Mouse (Mus musculus) kidney, embryonic 15.5 days (tissue): ENCODE data around the gene Mst1. TPM values are rescaled to one million over a fixed set of nuclear protein-coding genes. Genes with fewer than 3 reads are reported as not detected.
A peak's percentile ranks its signal among the peaks of the same experiment; 100 is the strongest.

Experiments
- ATAC-seq: fragments of 200-750 bp; cut with Nextera tagmentation; replicated peaks from 2 replicates; pipeline ENCODE4 v1.8.0; 2017; ENCODE audit warnings: moderate TSS enrichment; ENCODE audit not compliant: low FRiP score
- H3K27ac ChIP-seq: fragments of 300-500 bp; sonication (generic); 2 replicates; pipeline ENCODE4 v1.5.1; 2015; ENCODE audit warnings: mild to moderate bottlenecking, inconsistent platforms
- H3K27me3 ChIP-seq: fragments of 300-500 bp; sonication (generic); 2 replicates; pipeline ENCODE4 v1.6.1; 2015; ENCODE audit warnings: inconsistent platforms
- H3K36me3 ChIP-seq: fragments of 300-500 bp; sonication (generic); 2 replicates; pipeline ENCODE4 v1.6.1; 2015; ENCODE audit warnings: inconsistent platforms
- H3K4me1 ChIP-seq: fragments of 300-500 bp; sonication (generic); 2 replicates; pipeline ENCODE4 v1.6.1; 2015; ENCODE audit warnings: inconsistent platforms
- H3K4me2 ChIP-seq: fragments of 300-500 bp; sonication (generic); 2 replicates; pipeline ENCODE4 v1.6.1; 2015; ENCODE audit warnings: moderate library complexity, mild to moderate bottlenecking, inconsistent platforms
- H3K4me3 ChIP-seq: fragments of 300-500 bp; sonication (generic); replicated peaks from 2 replicates; pipeline ENCODE4 v1.5.1; 2015; ENCODE audit warnings: mild to moderate bottlenecking, inconsistent platforms
- H3K9ac ChIP-seq: fragments of 300-500 bp; sonication (generic); 2 replicates; pipeline ENCODE4 v1.6.1; 2015; ENCODE audit warnings: mild to moderate bottlenecking, inconsistent platforms
- H3K9me3 ChIP-seq: fragments of 300-500 bp; sonication (generic); replicated peaks from 2 replicates; pipeline ENCODE4 v1.6.1; 2016; ENCODE audit warnings: inconsistent platforms
- WGBS: fragments of 180-500 bp; shearing (Covaris S2); methylation state at CpG from one replicate; pipeline ENCODE4 v1.1.7; 2015; ENCODE audit warnings: mixed read lengths; 5-methylcytosine and 5-hydroxymethylcytosine counted together
- polyA plus RNA-seq: library from polyadenylated mRNA; unstranded; fragments of >200 nt; fragmentation: Nextera tagmentation; extraction: Ambion mirVana; gene quantifications from 2 replicates; pipeline ENCODE4 v1.2.1, GENCODE M21; 2015

Gene Mst1
- polyA plus RNA-seq, 1 experiment from 2014 or later, result 0.45 TPM

- ATAC-seq, result no peak
- H3K4me3 ChIP-seq, result no peak overlapping the region
- no peaks in the 10 kb centered on the region for H3K9me3 ChIP-seq
- 81% methylated on average over 4 of the region's 4 CpGs for WGBS
- H3K4me2 ChIP-seq, result no peak overlapping the region
- H3K9ac ChIP-seq, result no peak overlapping the region
- H3K4me1 ChIP-seq, result peaks cover 38% of the 10 kb centered on the region
- no peaks in the 10 kb centered on the region for H3K27me3 ChIP-seq
- no peak overlapping the region for H3K27ac ChIP-seq
- H3K36me3 ChIP-seq, result peaks cover 64% of the 10 kb centered on the region
These were observed 28.4 kb upstream of the Mst1 start for GRCm38 (mm10) chr9:108051931-108052220.

DNA sequence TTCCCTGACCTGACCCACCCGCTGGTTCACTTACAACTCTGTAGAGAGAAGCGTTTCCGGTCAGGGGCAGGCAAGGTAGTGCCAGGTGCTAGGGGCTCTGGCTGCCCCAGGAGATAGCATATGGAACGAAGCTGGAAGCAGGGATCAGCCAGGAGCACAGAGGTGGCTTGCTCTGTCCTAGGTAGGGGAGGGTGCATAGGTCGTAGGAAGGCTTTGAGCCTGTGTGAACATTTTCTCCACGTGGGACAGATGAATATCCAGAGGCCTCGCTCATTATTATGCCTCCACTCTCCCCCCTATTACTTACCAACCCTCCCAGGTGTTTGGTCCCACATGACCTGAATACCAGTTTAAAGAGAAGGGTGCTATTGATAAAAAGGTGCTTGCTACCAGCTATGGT is 27.8 kb upstream of the Mst1 start:
- H3K4me1 ChIP-seq, result peaks cover 37% of the 10 kb centered on the region
- peaks cover 64% of the 10 kb centered on the region for H3K36me3 ChIP-seq
- WGBS, result 72% methylated on average over 7 of the region's 7 CpGs
- H3K4me2 ChIP-seq, result no peak overlapping the region
- H3K9ac ChIP-seq, result no peak overlapping the region
- no peak overlapping the region for H3K4me3 ChIP-seq
- H3K27me3 ChIP-seq, result no peaks in the 10 kb centered on the region
- peak overlapping the region; percentile 11; the same call in 1 of the 2 replicates for H3K27ac ChIP-seq
- H3K9me3 ChIP-seq, result no peaks in the 10 kb centered on the region
- no peak for ATAC-seq

GRCm38 (mm10) chr9:108052885-108053664 is 27.2 kb upstream of the Mst1 start, which contains the start of gene Amigo3:
Gene Amigo3 (plus strand): TSS chr9:108053159.
- peaks cover 30% of the 10 kb centered on the region for H3K4me1 ChIP-seq
- H3K9ac ChIP-seq, result peak within 1 kb of the TSS; percentile 44
- peak; percentile 44 for ATAC-seq
- peak within 1 kb of the TSS; percentile 62 for H3K27ac ChIP-seq
- peaks cover 67% of the 10 kb centered on the region for H3K36me3 ChIP-seq
- no peaks in the 10 kb centered on the region for H3K27me3 ChIP-seq
- peak within 1 kb of the TSS; percentile 30 for H3K4me3 ChIP-seq
- H3K4me2 ChIP-seq, result peak within 1 kb of the TSS; percentile 55
- H3K9me3 ChIP-seq, result no peaks in the 10 kb centered on the region
- 55% methylated on average over 20 of the region's 20 CpGs for WGBS

DNA sequence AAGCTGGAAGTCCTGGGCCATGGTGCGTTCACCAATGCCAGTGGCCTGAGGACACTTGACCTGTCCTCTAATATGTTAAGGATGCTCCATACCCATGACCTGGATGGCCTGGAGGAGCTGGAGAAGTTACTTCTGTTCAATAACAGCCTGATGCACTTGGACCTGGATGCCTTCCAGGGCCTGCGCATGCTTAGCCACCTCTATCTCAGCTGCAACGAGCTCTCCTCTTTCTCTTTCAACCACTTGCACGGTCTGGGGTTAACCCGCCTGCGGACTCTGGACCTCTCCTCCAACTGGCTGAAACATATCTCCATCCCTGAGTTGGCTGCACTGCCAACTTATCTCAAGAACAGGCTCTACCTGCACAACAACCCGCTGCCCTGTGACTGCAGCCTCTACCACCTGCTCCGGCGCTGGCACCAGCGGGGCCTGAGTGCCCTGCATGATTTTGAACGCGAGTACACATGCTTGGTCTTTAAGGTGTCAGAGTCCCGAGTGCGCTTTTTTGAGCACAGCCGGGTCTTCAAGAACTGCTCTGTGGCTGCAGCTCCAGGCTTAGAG is 26.5 kb upstream of the Mst1 start:
- Histone ChIP-seq H3K4me3 (no peak overlapping the region; the same call in 1 of the 2 replicates), H3K9ac (0 out of 2 replicates have a peak overlapping the region, but pooled peaks have one; percentile 44), H3K36me3 (peaks cover 74% of the 10 kb centered on the region), H3K4me2 (peak overlapping the region; percentile 55; the same call in 1 of the 2 replicates), H3K4me1 (peaks cover 26% of the 10 kb centered on the region), H3K27me3 (no peaks in the 10 kb centered on the region), H3K9me3 (no peaks in the 10 kb centered on the region), H3K27ac (peak overlapping the region; percentile 62; the same call in 1 of the 2 replicates)
- WGBS, result 93% methylated on average over 15 of the region's 15 CpGs
- no peak for ATAC-seq

DNA sequence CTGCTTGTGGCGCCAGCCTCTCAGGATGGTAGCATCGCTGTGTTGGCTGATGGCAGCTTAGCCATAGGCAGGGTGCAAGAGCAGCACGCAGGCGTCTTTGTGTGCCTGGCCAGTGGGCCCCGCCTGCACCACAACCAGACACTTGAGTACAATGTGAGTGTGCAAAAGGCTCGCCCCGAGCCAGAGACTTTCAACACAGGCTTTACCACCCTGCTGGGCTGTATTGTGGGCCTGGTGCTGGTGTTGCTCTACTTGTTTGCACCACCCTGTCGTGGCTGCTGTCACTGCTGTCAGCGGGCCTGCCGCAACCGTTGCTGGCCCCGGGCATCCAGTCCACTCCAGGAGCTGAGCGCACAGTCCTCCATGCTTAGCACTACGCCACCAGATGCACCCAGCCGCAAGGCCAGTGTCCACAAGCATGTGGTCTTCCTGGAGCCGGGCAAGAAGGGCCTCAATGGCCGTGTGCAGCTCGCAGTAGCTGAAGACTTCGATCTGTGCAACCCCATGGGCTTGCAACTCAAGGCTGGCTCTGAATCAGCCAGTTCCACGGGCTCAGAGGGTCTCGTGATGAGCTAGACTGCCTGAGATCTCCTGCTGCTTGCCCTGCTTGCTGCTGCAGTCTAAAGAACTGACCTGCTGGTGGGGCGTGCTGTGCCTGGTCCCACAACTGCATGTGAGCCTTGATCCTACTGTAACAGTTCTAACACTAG is 25.8 kb upstream of the Mst1 start:
- no peak overlapping the region for H3K4me3 ChIP-seq
- 93% methylated on average over 22 of the region's 22 CpGs for WGBS
- no peak for ATAC-seq

GRCm38 (mm10) chr9:108055061-108055460 is 25.2 kb upstream of the Mst1 start:
- 68% methylated on average over 1 of the region's 1 CpGs for WGBS

More for the DNA sequence above, 25.8 kb upstream of the Mst1 start:
- Histone ChIP-seq H3K4me1 (peaks cover 24% of the 10 kb centered on the region), H3K4me2 (no peak overlapping the region), H3K9me3 (no peaks in the 10 kb centered on the region), H3K27ac (no peak overlapping the region), H3K9ac (no peak overlapping the region), H3K36me3 (peaks cover 81% of the 10 kb centered on the region), H3K27me3 (no peaks in the 10 kb centered on the region)

GRCm38 (mm10) chr9:108055661-108056237 is 24.5 kb upstream of the Mst1 start:
- Histone ChIP-seq H3K4me1 (peaks cover 12% of the 10 kb centered on the region), H3K9ac (no peak overlapping the region), H3K9me3 (no peaks in the 10 kb centered on the region), H3K4me2 (no peak overlapping the region), H3K4me3 (no peak overlapping the region), H3K27ac (no peak overlapping the region), H3K36me3 (peaks cover 85% of the 10 kb centered on the region), H3K27me3 (no peaks in the 10 kb centered on the region)
- WGBS, result 90% methylated on average over 6 of the region's 6 CpGs
- no peak for ATAC-seq

More at GRCm38 (mm10) chr9:108055061-108055460, 25.2 kb upstream of the Mst1 start:
- Histone ChIP-seq H3K4me2 (no peak overlapping the region), H3K4me3 (no peak overlapping the region), H3K27me3 (no peaks in the 10 kb centered on the region), H3K4me1 (peaks cover 18% of the 10 kb centered on the region), H3K36me3 (peaks cover 87% of the 10 kb centered on the region), H3K27ac (no peak overlapping the region), H3K9me3 (no peaks in the 10 kb centered on the region), H3K9ac (no peak overlapping the region)
- no peak for ATAC-seq

DNA sequence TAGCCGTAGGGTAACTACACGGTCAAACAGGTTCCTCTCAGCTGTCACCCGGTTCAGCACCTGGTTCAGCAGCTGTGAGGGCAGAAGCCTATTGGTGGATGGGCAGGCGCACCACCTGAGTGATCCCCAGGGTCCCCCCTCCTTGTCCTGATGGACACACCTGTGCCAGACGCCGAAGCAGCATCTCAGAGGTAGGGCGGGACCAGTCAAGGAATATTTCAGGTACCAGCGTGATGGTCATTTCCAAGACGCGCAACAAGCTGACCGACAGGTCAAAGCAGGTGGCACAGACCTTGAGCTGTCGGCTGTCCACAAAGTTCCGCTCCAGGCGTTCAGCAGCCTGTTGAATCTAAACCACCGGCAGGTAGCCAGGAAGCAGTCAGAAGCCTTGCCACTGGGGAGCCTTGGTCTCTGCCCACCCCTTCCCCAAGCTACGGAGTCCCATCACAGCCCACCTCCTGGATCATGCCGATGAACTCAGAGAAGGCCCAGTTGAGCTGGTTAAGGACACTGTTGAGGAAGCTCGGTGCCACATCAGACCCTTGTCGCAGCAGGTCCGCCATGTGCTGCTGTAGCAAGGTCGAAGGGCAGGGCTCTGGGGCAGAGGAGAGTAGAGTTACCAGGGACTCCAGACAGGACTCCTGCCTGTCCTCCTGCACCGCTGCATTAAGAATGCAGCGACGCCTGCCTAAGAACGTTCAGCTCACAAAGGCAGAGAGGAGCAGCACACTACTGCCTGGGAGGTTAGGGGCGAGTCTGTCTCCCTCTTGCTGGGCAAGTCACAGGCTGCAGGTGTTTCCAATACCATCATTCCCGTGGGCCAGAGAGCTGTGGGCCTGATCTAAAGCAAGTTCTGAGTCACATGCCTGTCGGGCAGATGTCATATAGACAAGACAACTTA is 23.6 kb upstream of the Mst1 start:
- Histone ChIP-seq H3K36me3 (peaks cover 82% of the 10 kb centered on the region), H3K4me2 (no peak overlapping the region), H3K27ac (no peak overlapping the region), H3K4me3 (no peak overlapping the region), H3K4me1 (peaks cover 12% of the 10 kb centered on the region), H3K9ac (no peak overlapping the region), H3K9me3 (no peaks in the 10 kb centered on the region), H3K27me3 (no peaks in the 10 kb centered on the region)
- WGBS, result 82% methylated on average over 28 of the region's 28 CpGs
- no peak for ATAC-seq

DNA sequence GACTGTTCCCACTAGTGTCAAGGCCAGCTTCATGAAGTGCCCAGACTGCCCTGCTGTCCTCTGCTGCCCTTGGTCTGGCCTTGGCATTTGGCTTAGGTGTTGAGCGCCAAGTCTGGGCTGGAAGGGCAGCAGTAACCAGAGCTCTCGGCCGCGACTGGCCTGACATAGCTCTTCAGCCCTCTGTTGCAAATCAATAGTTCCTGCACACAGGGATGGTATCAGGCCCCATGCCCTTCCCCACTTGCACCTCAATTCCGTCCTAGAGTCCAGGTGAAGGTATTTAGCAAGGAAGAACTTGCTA is 23.0 kb upstream of the Mst1 start:
- Histone ChIP-seq H3K4me1 (peaks cover 12% of the 10 kb centered on the region), H3K4me2 (no peak overlapping the region), H3K9me3 (no peaks in the 10 kb centered on the region), H3K27me3 (no peaks in the 10 kb centered on the region), H3K36me3 (peaks cover 82% of the 10 kb centered on the region), H3K27ac (no peak overlapping the region), H3K4me3 (no peak overlapping the region), H3K9ac (no peak overlapping the region)
- 94% methylated on average over 5 of the region's 5 CpGs for WGBS
- ATAC-seq, result no peak

DNA sequence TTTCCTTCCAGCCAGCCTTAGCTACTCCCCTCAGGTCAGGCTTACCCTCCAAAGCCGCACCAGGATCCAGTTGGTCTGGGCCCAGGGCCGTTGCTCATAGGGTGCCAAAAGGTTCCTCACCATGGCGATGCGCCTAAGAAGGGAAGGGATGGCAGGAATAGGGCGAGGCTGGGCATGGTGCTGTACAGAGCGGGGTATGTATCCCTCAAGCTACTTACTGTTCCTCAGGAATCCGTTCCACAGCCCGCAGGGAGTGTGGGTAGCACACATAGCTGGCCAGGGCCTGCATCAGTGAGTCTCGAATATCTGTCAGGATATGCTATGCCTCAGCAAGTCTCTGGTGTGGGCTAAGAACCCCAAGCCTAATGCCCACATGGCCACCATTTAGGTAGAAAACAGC is 21.9 kb upstream of the Mst1 start:
- no peak overlapping the region for H3K9ac ChIP-seq
- H3K9me3 ChIP-seq, result no peaks in the 10 kb centered on the region
- no peak overlapping the region for H3K4me3 ChIP-seq
- H3K4me1 ChIP-seq, result peaks cover 4% of the 10 kb centered on the region
- H3K27ac ChIP-seq, result no peak overlapping the region
- 95% methylated on average over 9 of the region's 9 CpGs for WGBS
- no peaks in the 10 kb centered on the region for H3K27me3 ChIP-seq
- peaks cover 91% of the 10 kb centered on the region for H3K36me3 ChIP-seq
- no peak for ATAC-seq
- no peak overlapping the region for H3K4me2 ChIP-seq

DNA sequence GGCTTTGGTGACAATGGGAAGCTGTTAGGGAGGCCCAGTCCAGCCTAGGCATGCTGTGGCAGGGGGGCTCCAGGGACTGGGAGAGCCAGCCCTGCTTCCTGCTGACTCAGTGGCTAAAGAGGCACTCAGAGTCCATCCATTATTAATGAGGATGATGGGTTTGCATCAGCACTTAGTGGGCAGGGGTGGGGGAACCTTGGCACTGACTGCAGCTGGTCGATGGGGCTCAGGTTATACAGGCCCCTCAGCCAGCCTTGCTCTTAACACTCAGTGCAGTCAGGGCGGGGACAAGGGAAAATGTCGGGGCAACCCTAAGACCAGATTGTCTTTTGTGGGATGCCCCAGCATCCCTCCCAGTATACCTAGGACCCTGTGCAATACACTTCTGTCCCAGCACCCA is 18.1 kb upstream of the Mst1 start:
- H3K9ac ChIP-seq, result no peak overlapping the region
- no peaks in the 10 kb centered on the region for H3K27me3 ChIP-seq
- no peaks in the 10 kb centered on the region for H3K4me1 ChIP-seq
- WGBS, result 89% methylated on average over 3 of the region's 3 CpGs
- H3K36me3 ChIP-seq, result peaks cover 88% of the 10 kb centered on the region
- no peak for ATAC-seq
- no peak overlapping the region for H3K27ac ChIP-seq
- no peak overlapping the region for H3K4me2 ChIP-seq
- no peak overlapping the region for H3K4me3 ChIP-seq
- H3K9me3 ChIP-seq, result no peaks in the 10 kb centered on the region
